Mouse (Mus musculus) left cerebral cortex, postnatal 14 days (tissue): Measurements from ENCODE around the gene Ndc1. TPM values are rescaled to one million over a fixed set of nuclear protein-coding genes. Genes with fewer than 3 reads are reported as not detected.

ENCODE experiments used
- microRNA-seq, 2 experiments: library from miRNA; unstranded; fragments of <30 nt; microRNA quantifications; one replicate each; pipeline ENCODE4 v1.2.0; 2022
- total RNA-seq, 2 experiments: library from RNA; stranded (reverse); gene quantifications; 2 replicates each; pipeline ENCODE4 v1.2.3; 2021

Ndc1 gene
- total RNA-seq, 2 experiments from 2014 or later: 14.6 to 18.8 TPM

Small RNA genes lying within 50 kb of the gene (microRNA-seq; reads per million reads assigned to microRNA genes)
- 0 reads per million in 2 experiments for gene Gm24804

Other genes with a start within 250 kb of the Ndc1 start
- gene Tmem59, start 189.4 kb upstream of the Ndc1 start, total RNA-seq: 100 to 1,000 TPM; 193 to 195 TPM
- 10 to 100 TPM; 17.5 to 19.8 TPM for gene Tceanc2, start 188.7 kb upstream of the Ndc1 start, total RNA-seq
- gene Ldlrad1, start 158.6 kb upstream of the Ndc1 start, total RNA-seq: under 1 TPM in 1 of 2 experiments, not detected in 1; 0.33 TPM
- gene Lrrc42, start 114.3 kb upstream of the Ndc1 start, total RNA-seq: 10 to 100 TPM; 34.0 to 37.9 TPM
- gene Hspb11, start 114.2 kb upstream of the Ndc1 start, total RNA-seq: 10 to 100 TPM; 21.5 to 22.1 TPM
- gene Dio1, start 60.6 kb upstream of the Ndc1 start, total RNA-seq: not detected
- gene Yipf1, start 53.4 kb upstream of the Ndc1 start, total RNA-seq: 10 to 100 TPM; 44.5 to 45.1 TPM
- 1 to 10 TPM; 1.4 to 2.3 TPM for gene Glis1, start 66.8 kb downstream of the Ndc1 start, total RNA-seq